Mouse (Mus musculus): ENCODE results near the gene Fam98a. TPM values are rescaled to one million over a fixed set of nuclear protein-coding genes. Genes with fewer than 3 reads are reported as not detected.

The Fam98a gene
- polyA plus RNA-seq, 1 experiment from 2014 or later, result 9.0 TPM

GRCm38 (mm10) chr17:75532469-75532986, 19.2 kb downstream of the Fam98a start:
- DNase-seq, result no peak
- no peak overlapping the region for H3K9ac ChIP-seq (replicated peaks; ENCODE audit: low read length)
- 0 out of 2 replicates have a peak, but pooled peaks cover 2% of the 10 kb centered on the region for H3K4me1 ChIP-seq (ENCODE audit: control insufficient read depth, insufficient read depth, low read length)
- no peak overlapping the region for H3K4me2 ChIP-seq (ENCODE audit: low read length)
- no peak overlapping the region for H3K4me3 ChIP-seq (replicated peaks; ENCODE audit: low read depth, low read length)
- no peak overlapping the region for H3K27ac ChIP-seq (replicated peaks; ENCODE audit: low read depth, low read length)
- H3K27me3 ChIP-seq (ENCODE audit: control insufficient read depth, insufficient read depth, low read length), result no peaks in the 10 kb centered on the region
- peaks cover 8% of the 10 kb centered on the region for H3K36me3 ChIP-seq (ENCODE audit: control insufficient read depth, insufficient read depth, low read length)
- H3K9me3 ChIP-seq (ENCODE audit: control insufficient read depth, low read length), result no peaks in the 10 kb centered on the region
- ATAC-seq (ENCODE audit: low FRiP score, low TSS enrichment), result no peak
- WGBS, result 83% methylated on average over 6 of the region's 6 CpGs

GRCm38 (mm10) chr17:75529222-75529935, 22.4 kb downstream of the Fam98a start:
- no peaks in the 10 kb centered on the region for H3K27me3 ChIP-seq (ENCODE audit: control insufficient read depth, insufficient read depth, low read length)
- ATAC-seq (ENCODE audit: low FRiP score, low TSS enrichment) (no peak), DNase-seq (no peak)
- 0 out of 2 replicates have a peak, but pooled peaks cover under 1% of the 10 kb centered on the region for H3K4me1 ChIP-seq (ENCODE audit: control insufficient read depth, insufficient read depth, low read length)
- WGBS, result 79% methylated on average over 14 of the region's 14 CpGs
- no peak overlapping the region for H3K27ac ChIP-seq (replicated peaks; ENCODE audit: low read depth, low read length)
- H3K4me2 ChIP-seq (ENCODE audit: low read length), result no peak overlapping the region
- no peak overlapping the region for H3K4me3 ChIP-seq (replicated peaks; ENCODE audit: low read depth, low read length)
- no peaks in the 10 kb centered on the region for H3K36me3 ChIP-seq (ENCODE audit: control insufficient read depth, insufficient read depth, low read length)
- no peak overlapping the region for H3K9ac ChIP-seq (replicated peaks; ENCODE audit: low read length)
- H3K9me3 ChIP-seq (ENCODE audit: control insufficient read depth, low read length), result no peaks in the 10 kb centered on the region

GRCm38 (mm10) chr17:75526411-75526810, 25.3 kb downstream of the Fam98a start:
- Histone ChIP-seq H3K36me3 (ENCODE audit: control insufficient read depth, insufficient read depth, low read length) (no peaks in the 10 kb centered on the region), H3K4me2 (ENCODE audit: low read length) (no peak overlapping the region), H3K4me3 (replicated peaks; ENCODE audit: low read depth, low read length) (no peak overlapping the region), H3K9me3 (ENCODE audit: control insufficient read depth, low read length) (no peaks in the 10 kb centered on the region), H3K9ac (replicated peaks; ENCODE audit: low read length) (no peak overlapping the region), H3K4me1 (ENCODE audit: control insufficient read depth, insufficient read depth, low read length) (peaks cover 5% of the 10 kb centered on the region; the same call in 1 of the 2 replicates), H3K27me3 (ENCODE audit: control insufficient read depth, insufficient read depth, low read length) (no peaks in the 10 kb centered on the region), H3K27ac (replicated peaks; ENCODE audit: low read depth, low read length) (no peak overlapping the region)
- no peak for DNase-seq
- 85% methylated on average over 1 of the region's 1 CpGs for WGBS
- no peak for ATAC-seq (ENCODE audit: low FRiP score, low TSS enrichment)

- ATAC-seq (ENCODE audit: low FRiP score, low TSS enrichment) (no peak), DNase-seq (no peak)
- Histone ChIP-seq H3K36me3 (ENCODE audit: control insufficient read depth, insufficient read depth, low read length) (no peaks in the 10 kb centered on the region), H3K4me1 (ENCODE audit: control insufficient read depth, insufficient read depth, low read length) (peaks cover 8% of the 10 kb centered on the region), H3K9me3 (ENCODE audit: control insufficient read depth, low read length) (no peaks in the 10 kb centered on the region), H3K9ac (replicated peaks; ENCODE audit: low read length) (no peak overlapping the region), H3K4me2 (ENCODE audit: low read length) (no peak overlapping the region), H3K27ac (replicated peaks; ENCODE audit: low read depth, low read length) (no peak overlapping the region), H3K27me3 (ENCODE audit: control insufficient read depth, insufficient read depth, low read length) (no peaks in the 10 kb centered on the region), H3K4me3 (replicated peaks; ENCODE audit: low read depth, low read length) (no peak overlapping the region)
- WGBS, result 76% methylated on average over 3 of the region's 3 CpGs
Observed at GRCm38 (mm10) chr17:75523812-75524211, 27.9 kb downstream of the Fam98a start.

- WGBS, result 21% methylated on average over 9 of the region's 9 CpGs
- ATAC-seq (ENCODE audit: low FRiP score, low TSS enrichment) (0 out of 2 replicates have a peak, but pooled peaks have one; percentile 14), DNase-seq (peak; percentile 46)
Observed at GRCm38 (mm10) chr17:75522347-75523065, 29.2 kb downstream of the Fam98a start.

GRCm38 (mm10) chr17:75521236-75521842, 30.4 kb downstream of the Fam98a start:
- WGBS, result 15% methylated on average over 6 of the region's 6 CpGs
- Histone ChIP-seq H3K27ac (replicated peaks; ENCODE audit: low read depth, low read length) (no peak overlapping the region), H3K9me3 (ENCODE audit: control insufficient read depth, low read length) (no peaks in the 10 kb centered on the region), H3K4me1 (ENCODE audit: control insufficient read depth, insufficient read depth, low read length) (peaks cover 8% of the 10 kb centered on the region), H3K27me3 (ENCODE audit: control insufficient read depth, insufficient read depth, low read length) (no peaks in the 10 kb centered on the region), H3K36me3 (ENCODE audit: control insufficient read depth, insufficient read depth, low read length) (no peaks in the 10 kb centered on the region), H3K4me2 (ENCODE audit: low read length) (no peak overlapping the region), H3K9ac (replicated peaks; ENCODE audit: low read length) (no peak overlapping the region), H3K4me3 (replicated peaks; ENCODE audit: low read depth, low read length) (no peak overlapping the region)
- peak; percentile 26 for DNase-seq
- no peak; the same call in 1 of the 2 replicates for ATAC-seq (ENCODE audit: low FRiP score, low TSS enrichment)

More at GRCm38 (mm10) chr17:75522347-75523065, 29.2 kb downstream of the Fam98a start:
- Histone ChIP-seq H3K4me1 (ENCODE audit: control insufficient read depth, insufficient read depth, low read length) (peaks cover 8% of the 10 kb centered on the region), H3K9ac (replicated peaks; ENCODE audit: low read length) (no peak overlapping the region), H3K27me3 (ENCODE audit: control insufficient read depth, insufficient read depth, low read length) (no peaks in the 10 kb centered on the region), H3K9me3 (ENCODE audit: control insufficient read depth, low read length) (no peaks in the 10 kb centered on the region), H3K4me2 (ENCODE audit: low read length) (no peak overlapping the region), H3K4me3 (replicated peaks; ENCODE audit: low read depth, low read length) (no peak overlapping the region), H3K27ac (replicated peaks; ENCODE audit: low read depth, low read length) (no peak overlapping the region), H3K36me3 (ENCODE audit: control insufficient read depth, insufficient read depth, low read length) (no peaks in the 10 kb centered on the region)

- Histone ChIP-seq H3K4me2 (ENCODE audit: low read length) (no peak overlapping the region), H3K9ac (replicated peaks; ENCODE audit: low read length) (no peak overlapping the region), H3K36me3 (ENCODE audit: control insufficient read depth, insufficient read depth, low read length) (no peaks in the 10 kb centered on the region), H3K9me3 (ENCODE audit: control insufficient read depth, low read length) (no peaks in the 10 kb centered on the region), H3K4me1 (ENCODE audit: control insufficient read depth, insufficient read depth, low read length) (peaks cover 8% of the 10 kb centered on the region), H3K27ac (replicated peaks; ENCODE audit: low read depth, low read length) (no peak overlapping the region), H3K27me3 (ENCODE audit: control insufficient read depth, insufficient read depth, low read length) (no peaks in the 10 kb centered on the region), H3K4me3 (replicated peaks; ENCODE audit: low read depth, low read length) (no peak overlapping the region)
- WGBS, result 88% methylated on average over 8 of the region's 8 CpGs
- no peak for ATAC-seq (ENCODE audit: low FRiP score, low TSS enrichment)
- DNase-seq, result no peak
Observed at GRCm38 (mm10) chr17:75519239-75519900, 32.4 kb downstream of the Fam98a start.

GRCm38 (mm10) chr17:75518181-75518901, 33.4 kb downstream of the Fam98a start:
- no peak overlapping the region for H3K4me2 ChIP-seq (ENCODE audit: low read length)

More at GRCm38 (mm10) chr17:75518181-75518901, 33.4 kb downstream of the Fam98a start:
- DNase-seq, result no peak
- ATAC-seq (ENCODE audit: low FRiP score, low TSS enrichment), result no peak
- H3K9me3 ChIP-seq (ENCODE audit: control insufficient read depth, low read length), result no peaks in the 10 kb centered on the region
- H3K9ac ChIP-seq (replicated peaks; ENCODE audit: low read length), result no peak overlapping the region
- no peak overlapping the region for H3K27ac ChIP-seq (replicated peaks; ENCODE audit: low read depth, low read length)
- 63% methylated on average over 8 of the region's 8 CpGs for WGBS
- H3K27me3 ChIP-seq (ENCODE audit: control insufficient read depth, insufficient read depth, low read length), result no peaks in the 10 kb centered on the region
- H3K4me1 ChIP-seq (ENCODE audit: control insufficient read depth, insufficient read depth, low read length), result peaks cover 8% of the 10 kb centered on the region
- no peak overlapping the region for H3K4me3 ChIP-seq (replicated peaks; ENCODE audit: low read depth, low read length)
- no peaks in the 10 kb centered on the region for H3K36me3 ChIP-seq (ENCODE audit: control insufficient read depth, insufficient read depth, low read length)
